13 mouse cellular contexts compared by ENCODE assay signal in the genomic region with DNA sequence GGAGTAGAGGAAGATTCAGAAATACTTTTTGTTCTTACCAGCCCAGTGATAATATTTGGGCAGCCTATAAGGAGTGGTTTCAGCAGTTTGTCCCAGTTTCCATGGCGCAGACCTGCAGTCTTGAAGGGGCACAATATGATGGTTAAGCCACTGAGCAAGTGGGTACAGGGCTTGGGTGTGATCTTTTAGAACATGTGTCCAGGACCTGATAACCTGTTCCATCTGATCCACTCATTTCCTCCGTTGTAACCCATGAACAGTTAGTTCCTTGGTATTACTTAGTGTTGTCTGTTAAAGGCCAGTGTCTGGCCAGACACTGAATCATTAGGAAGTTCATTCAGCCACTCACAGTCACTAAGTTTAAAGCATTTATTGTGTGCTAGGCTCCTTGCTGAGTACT.
"Had no signal": no experiment of that assay in that cellular context is flagged by ENCODE, and none has a peak within 500 bp of the region (broad histone marks: within the 10 kb centered on the region; RNA-seq: fewer than 3 reads in every experiment).

No protein-coding gene starts in this region.

- H3K27me3 ChIP-seq: limb, embryonic 13.5 days; neural tube, embryonic 13.5 days had no signal

- H3K9ac ChIP-seq: limb, embryonic 13.5 days; neural tube, embryonic 13.5 days had no signal

- H3K27ac ChIP-seq: limb, embryonic 13.5 days; midbrain, embryonic 10.5 days; neural tube, embryonic 13.5 days; stomach, postnatal 0 days had no signal

- DNase-seq: kidney, adult 8-10 months; kidney, postnatal 25 days; left cerebral cortex, postnatal 4 days; lung, adult 18-20 months; midbrain, embryonic 14.5 days; retina, postnatal 1 day; right cerebral cortex, postnatal 25 days; thymus, postnatal 4 days had no signal

- H3K4me3 ChIP-seq: limb, embryonic 13.5 days; midbrain, embryonic 10.5 days; neural tube, embryonic 13.5 days had no signal

- H3K9me3 ChIP-seq: limb, embryonic 13.5 days; midbrain, embryonic 10.5 days; neural tube, embryonic 13.5 days had no signal

- ATAC-seq: intestine, embryonic 16.5 days had no signal

- H3K4me2 ChIP-seq: limb, embryonic 13.5 days; neural tube, embryonic 13.5 days had no signal

- H3K4me1 ChIP-seq: limb, embryonic 13.5 days; midbrain, embryonic 10.5 days had no signal
